Mouse (Mus musculus): ENCODE results near the gene Cadm3.

The Cadm3 gene

DNA sequence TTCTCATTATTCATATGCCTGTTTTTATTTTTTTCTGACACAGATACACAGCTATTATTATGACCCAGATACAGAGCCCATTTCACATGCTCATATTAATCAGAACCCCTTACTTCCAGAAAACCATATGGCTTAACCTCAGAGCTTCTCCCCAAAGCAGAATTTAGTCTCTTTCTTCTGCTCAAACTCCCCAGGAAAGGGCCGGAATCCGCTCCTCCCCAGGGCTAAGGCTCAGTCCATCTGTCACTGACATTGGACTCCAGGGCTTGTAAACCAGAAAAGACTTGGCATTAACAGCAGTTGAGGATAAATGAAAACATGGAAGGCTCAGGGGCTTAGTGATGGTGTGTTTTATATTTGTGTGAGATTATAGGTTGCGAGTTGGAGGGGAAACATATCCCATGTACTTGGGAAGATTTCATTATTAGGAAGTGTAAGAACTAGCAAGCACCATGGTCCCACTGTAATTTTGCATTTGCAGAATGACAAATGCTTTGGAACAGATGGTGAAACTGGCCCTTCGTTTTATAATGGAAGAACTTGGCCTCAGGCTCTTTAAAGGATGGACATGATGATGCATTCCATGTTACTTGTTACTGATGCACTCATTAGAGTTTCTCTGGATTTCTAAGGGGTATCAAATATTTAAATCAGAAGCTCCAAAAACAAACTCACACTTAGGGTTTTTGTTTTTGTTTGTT, 7.8 kb downstream of the Cadm3 start:
- DNase-seq (ENCODE audit: extremely low read depth, insufficient read length, low spot score), result no peak

DNA sequence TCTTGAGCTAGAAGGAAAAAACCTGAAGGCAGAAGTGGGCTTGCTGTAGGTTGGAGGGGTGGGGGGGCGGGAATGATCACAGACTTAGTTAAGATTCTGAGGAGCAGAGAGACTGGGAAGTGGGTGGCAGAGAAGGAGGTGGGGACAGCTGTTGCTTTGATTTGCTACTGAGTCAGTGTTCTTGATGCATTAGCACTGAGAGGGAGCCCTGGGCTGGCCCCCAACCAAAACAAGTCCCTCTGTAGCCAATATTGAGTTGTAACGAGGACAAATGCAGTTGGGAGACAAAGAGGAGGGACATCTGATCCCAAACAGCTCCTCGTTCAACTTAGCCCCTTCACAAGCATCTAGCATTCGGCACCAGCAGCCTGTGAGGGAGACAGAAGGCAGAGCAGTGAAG, 9.7 kb downstream of the Cadm3 start:
- DNase-seq (ENCODE audit: extremely low read depth, insufficient read length, low spot score), result no peak

DNA sequence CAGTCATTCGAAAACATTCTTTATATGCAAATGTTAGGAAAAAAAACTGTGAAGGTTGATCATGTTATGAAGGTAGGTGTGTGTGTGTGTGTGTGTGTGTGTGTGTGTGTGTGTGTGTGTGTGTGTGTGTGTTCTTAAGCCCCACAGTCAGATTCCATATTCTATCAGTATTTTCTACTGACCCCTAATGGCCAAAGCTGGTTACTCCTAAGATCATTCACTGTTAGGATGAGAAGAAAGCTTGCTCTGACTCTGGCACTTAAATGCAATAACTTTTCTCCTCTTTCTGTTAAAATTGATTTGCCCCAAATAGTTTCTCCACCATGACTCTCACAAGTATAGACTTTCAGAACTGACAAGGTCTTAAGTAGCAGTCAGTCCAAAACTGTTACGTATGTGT, 10.8 kb downstream of the Cadm3 start:
- no peak for DNase-seq (ENCODE audit: extremely low read depth, insufficient read length, low spot score)

DNA sequence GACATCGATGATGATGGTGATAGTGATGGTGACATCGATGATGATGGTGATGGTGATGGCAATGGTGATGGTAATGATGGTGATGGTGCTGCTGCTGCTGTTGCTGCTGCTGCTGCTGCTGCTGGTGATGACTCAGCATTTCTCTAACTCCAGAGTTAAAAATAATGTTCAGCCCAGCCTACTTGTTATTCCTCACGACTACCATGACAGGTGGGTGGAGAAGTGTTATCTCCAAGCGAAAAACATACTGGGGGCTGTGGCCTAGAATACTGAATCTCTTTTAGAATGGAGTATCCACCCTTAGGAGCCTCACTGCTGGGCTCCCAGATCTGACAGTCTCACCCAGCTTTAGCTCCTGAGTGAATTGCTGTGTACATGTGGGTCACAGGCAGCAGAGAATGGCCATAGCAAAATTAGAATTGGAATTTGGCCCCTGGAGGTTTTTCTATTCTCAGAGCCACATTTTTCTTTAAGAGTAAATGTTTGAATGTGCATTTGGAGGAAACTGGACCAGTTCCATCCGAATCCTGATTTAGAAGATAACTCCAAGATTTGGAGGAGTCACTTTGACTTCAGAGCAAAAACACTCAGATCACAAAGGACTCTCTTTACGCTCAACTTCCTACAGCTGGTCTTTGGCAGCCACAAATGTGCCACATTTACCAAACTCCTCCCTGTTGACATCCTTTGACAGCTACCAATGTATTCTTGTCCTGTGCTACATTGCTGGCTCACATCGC, 12.2 kb downstream of the Cadm3 start:
- DNase-seq (ENCODE audit: extremely low read depth, insufficient read length, low spot score), result no peak

DNA sequence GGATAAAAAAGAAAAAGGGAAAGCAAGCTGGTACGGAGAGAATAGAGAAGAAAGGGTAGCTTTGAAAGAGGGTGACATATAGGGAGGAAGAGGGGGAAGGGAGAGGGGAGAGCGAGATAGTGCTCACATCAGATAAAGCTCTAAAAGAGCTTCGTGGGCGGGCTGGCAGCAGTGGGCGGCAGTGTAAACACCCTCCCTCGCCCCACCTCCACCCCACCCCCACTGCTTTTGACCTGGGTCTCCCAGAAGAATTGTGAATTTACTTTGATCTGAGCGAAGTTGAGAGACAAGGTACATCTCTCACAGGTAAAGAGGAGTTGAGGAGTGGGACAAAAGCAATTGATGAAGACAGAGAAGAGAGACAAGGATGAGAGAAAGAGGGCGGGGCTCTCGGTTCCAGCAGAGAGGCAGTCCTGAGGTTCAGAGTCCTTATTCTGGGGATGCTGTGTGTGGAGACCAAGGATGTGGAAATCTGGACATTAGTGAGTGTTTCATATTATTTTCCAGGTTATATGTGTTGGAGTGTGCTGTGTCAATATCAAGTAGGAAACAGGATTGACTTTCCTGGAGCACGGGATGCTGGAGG, 17.0 kb downstream of the Cadm3 start, which contains the start of gene Aim2:
TSS of gene Aim2 (plus strand) at position 508 of the 586 bp plus-strand sequence.
- DNase-seq (ENCODE audit: extremely low read depth, insufficient read length, low spot score), result no peak

DNA sequence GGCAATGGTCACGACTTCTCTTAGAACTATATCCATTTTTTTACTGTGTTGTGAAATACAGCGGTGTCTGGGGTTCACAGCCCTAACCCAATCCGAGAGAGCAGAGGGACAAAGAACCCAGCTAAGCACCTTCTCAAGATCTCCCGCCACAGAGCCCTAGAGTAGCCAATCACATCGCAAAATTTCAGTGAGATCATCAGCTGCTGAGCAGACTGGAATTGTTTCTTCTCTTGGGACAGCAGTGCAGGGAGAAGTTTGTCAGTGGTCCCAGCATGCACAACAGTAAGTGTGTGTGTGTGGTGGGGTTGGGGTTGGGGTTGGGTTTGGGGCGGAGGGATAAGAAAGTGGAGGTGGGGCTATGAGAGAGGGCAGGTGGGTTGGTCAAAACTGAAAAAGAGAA, 17.5 kb downstream of the Cadm3 start:
- no peak for DNase-seq (ENCODE audit: extremely low read depth, insufficient read length, low spot score)

DNA sequence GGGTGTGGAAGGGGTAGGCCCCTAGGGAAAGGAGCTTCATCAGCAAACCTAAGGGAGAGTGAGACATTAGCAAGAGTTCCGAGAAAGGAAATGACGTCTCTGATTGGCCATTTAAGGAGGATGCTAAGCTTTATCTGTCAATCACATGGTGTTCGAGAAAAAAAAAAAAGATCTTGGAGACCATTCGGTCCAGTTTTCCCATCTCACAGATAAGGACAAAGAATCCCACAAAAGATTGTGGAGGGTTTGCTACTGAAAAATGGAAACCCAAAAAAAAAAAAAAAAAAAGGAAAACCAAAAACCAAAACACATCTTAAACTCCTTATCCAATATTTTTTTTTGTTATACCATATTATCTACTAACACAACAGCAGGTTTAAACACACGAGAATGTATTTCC, 18.3 kb downstream of the Cadm3 start:
- no peak for DNase-seq (ENCODE audit: extremely low read depth, insufficient read length, low spot score)

DNA sequence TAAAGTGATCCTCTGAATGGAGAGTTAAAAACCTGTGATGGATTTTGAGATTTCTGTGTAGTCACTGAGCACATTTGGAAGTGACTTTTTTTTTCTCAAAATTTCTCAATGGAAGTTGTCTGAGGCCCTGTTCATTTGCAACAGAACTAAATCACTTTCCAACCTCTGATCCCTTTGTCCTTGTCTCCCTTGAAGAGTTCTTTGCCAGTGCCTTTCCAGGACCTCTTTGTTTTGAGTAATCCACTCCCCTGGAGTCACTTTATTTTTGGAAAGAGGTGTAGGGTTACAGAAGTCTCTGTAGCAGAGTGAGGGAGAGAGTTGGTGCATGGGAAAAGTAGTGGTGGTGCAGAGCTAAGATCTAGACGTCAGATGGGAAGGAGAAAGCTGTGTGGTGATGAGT, 19.0 kb downstream of the Cadm3 start:
- no peak for DNase-seq (ENCODE audit: extremely low read depth, insufficient read length, low spot score)

DNA sequence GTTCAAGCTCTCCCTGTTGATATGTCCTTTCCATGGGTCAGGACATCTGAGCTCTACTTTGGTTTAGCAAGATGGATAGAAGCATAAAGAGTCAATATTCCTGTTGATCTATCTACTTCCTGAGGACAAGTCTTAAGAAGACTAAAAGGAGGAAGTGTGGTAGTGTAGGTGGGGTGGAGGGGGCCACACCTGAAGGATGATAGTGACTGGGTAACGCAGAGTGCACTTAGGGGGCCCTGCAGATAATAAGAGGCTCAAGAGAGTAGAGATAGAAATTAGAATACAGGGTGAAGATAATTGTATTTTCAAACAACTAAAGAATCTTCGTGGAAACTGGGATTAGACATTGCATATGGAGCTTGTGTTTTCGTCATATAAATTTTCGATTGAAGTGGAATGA, 22.4 kb downstream of the Cadm3 start:
- DNase-seq (ENCODE audit: extremely low read depth, insufficient read length, low spot score), result no peak

DNA sequence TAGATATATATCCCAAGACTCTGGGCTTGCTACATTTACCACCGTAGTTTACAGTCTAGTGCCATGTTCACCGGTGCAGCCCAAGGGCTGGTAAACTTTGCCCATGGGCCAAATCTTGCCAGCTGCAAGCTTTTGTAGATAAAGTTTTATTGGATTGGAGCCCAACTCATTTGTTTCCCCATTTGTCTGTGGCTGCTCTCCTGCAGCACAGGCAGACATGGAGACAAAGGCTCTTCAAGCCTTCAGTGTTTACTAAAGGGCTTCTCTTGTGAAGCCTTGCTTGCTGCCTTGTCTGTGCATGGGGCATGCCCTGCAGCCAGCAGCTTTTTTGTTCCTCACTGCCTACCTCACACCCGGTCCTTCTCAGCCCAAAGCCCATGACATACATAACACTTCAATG, 23.6 kb downstream of the Cadm3 start:
- DNase-seq (ENCODE audit: extremely low read depth, insufficient read length, low spot score), result no peak

DNA sequence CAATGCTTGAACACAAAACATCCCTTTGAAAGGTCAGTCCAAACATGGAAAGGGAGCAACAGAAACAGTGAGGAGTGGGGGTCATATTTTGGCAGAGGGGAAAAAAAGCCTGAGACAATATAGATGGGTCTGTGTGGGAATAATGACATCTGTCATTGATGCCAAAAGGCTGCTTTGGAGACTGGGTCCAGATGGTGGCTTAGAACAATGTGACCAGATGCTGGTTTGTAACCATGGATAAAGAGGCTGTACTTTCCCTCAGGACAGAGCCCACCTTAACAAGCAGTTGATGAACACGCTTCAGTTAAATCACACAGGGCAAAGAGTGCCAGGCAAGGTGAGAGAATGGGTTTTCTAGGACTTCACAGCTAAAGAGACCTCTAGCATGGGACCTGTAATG, 25.1 kb downstream of the Cadm3 start:
- no peak for DNase-seq (ENCODE audit: extremely low read depth, insufficient read length, low spot score)

DNA sequence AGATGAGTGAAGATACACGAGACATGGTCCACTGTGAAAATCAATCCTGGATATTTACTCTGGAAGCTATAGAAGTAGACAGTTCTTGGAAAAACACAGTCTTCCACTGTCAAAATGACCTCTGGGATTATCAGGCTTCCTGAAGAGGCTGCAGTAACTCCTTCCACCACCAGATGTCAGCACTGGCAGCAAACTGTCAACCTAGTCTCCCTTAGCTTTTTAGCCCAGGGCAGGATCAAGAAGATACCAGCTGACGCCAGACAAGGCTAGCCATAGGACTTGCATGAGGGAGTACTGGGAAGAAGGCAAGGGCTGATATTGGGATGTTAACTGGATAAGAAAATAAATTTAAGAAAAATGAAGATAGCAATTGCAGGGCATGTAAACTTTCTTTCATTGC, 28.0 kb downstream of the Cadm3 start:
- DNase-seq (ENCODE audit: extremely low read depth, insufficient read length, low spot score), result no peak

DNA sequence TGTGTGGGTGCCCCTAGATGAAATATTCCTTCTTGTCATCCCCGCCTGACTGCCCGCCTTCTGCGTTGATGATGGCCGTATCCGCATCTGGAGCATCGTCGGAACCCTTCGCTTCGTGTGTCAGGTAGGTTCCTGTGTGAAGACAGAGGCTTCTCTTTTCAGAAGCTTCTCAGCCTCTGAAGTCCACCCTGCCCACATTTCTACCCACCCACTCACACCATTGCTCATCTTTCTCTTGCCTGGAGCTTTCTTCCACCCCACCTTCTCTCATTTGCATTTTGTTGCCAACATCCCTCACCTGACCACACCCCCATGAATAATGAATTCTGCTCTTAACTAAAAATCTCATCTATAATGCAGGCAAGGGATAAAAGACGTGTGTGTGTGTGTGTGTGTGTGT, 30.5 kb downstream of the Cadm3 start:
- DNase-seq (ENCODE audit: extremely low read depth, insufficient read length, low spot score), result no peak

DNA sequence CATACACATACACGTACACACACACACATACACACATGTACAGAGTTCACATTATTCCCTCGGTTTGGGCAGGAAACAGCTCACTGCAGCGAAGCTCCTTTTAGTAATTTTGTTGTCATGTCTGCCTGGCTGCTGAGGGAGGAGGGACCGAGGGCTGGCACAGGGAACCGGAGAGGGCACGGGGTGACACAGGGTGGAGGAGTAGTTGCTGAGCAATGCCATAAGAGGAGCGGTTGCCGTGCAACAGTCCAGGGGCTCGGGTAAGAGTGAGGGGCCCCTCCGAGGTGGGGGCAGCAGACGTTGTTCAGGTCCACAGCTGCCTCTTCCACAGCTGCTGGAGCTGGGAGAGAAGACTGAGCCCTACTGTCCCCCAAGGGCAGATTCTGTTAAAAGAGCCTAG, 31.6 kb downstream of the Cadm3 start:
- peak; percentile 10 for DNase-seq (ENCODE audit: extremely low read depth, insufficient read length, low spot score)

DNA sequence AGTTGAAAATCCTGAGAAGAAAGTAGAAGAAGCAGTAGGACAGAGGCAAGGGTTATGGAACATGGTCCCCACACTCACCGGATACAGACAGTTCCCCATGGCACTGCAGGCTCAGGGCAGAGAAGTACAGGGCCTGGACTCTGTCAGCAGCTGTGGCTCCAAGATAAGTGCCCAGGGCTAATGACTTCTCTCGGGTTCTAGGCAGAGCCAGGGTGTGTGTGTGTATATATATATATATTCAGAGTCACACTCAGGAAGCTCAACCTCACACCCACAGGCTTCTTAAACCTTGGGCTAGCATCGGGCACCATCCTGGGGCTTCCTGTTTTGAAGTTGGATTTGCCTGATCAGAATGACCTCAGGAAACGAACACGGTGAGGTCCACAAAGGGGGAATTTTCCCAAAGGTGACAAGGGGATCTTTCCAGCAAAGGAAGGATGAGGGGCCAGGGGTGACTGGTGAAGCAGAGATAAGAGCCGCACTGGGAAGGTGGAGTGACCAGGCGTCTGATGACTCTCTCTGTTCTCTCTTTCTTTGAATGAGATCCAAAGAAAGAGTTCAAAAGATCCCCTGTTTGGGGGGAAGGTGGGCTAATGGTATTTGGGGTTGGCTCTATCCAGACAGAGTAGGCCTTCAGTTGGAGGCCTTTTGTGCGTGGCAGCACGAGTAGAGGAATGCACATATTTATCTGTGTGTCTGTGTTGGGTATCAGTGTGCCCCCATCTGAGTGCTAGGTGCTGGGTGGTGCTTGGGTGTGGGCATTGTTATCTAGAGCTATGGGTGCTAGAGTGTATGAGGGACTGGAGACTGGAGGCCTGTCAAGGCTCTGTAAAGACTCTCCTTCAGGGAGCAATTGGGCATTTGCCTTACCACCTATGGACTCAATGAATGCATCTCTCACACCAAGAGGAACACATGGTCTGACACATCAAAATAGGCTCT, 33.9 kb downstream of the Cadm3 start, which contains the start of gene Ackr1:
TSS of gene Ackr1 (minus strand) at position 439 of the 942 bp plus-strand sequence.
- no peak for DNase-seq (ENCODE audit: extremely low read depth, insufficient read length, low spot score)

DNA sequence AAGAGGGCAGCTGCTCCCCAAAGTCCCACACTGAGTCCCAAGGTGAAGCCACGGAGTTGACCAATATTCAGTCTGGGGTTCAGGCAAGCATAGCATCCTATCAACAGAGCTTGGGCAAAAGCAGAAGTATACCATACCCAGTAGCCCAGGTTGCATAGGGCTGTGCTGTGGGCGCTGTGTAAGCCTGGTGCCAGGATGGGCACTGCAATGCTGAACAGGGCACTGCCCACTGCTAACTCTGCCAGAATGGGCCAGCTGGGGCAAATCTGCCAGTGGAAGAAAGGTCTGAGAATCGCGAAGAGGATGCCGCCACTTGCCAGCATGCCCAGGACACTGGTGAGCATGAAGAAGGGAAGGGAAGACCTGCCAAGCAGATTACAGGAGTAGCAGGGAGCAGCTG, 35.1 kb downstream of the Cadm3 start:
- no peak for DNase-seq (ENCODE audit: extremely low read depth, insufficient read length, low spot score)

DNA sequence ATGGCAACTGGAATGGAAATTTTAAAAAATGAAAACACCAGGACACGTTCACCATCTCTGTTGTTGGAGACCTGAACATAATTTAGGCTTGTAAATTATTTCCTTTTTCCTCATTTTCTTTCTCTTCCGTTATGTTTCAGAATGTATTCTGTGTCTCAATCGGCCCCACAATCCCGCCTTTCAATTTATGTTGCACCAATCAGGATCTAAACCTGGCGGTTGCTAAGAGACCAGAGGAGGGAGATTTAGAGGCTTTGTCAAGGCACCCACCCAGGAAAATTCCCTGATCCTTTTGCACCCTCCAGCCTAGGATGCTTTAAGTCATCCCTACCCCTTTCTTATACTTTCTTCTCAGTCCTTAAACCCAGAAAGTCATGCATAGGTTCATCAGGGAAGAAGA, 37.8 kb downstream of the Cadm3 start:
- no peak for DNase-seq (ENCODE audit: extremely low read depth, insufficient read length, low spot score)

DNA sequence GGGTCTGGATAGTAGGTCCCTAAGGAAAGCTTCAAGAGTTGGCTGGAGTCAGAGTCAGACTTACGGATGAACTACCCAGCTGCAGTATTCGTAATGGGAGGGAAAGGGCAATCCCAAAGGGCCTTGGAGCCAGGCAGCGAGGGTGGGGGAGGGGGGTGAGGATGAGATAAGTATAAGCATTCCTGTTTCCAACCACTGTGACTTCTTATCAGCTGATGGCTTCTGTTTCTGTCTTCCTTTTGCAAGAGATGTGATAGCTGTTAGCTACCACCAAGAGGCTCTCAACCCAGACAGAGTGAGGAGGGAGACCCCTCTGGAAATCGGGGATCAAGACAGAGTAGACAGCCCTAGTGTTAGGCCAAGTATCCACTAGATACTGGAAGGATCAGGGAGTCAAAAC, 38.3 kb downstream of the Cadm3 start:
- DNase-seq (ENCODE audit: extremely low read depth, insufficient read length, low spot score), result no peak

DNA sequence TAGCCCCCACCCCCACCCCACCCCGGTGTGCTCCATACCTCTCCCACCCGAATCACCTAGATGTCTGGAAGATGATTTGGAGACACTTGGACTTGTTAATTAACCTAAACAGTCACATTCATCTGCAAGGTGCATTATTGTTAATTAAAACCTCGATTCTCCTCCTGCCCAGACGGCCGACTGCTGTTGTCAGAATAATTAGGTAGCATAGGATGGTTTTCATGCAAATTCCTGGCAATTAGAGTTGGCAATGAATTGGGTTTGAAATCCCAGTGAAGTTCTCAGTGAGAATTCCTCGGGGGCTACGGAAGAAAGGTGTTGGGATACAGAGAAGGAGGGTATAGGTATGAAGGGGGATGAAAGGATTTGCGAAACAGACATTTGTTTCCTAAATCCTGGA, 39.0 kb downstream of the Cadm3 start:
- DNase-seq (ENCODE audit: extremely low read depth, insufficient read length, low spot score), result no peak

DNA sequence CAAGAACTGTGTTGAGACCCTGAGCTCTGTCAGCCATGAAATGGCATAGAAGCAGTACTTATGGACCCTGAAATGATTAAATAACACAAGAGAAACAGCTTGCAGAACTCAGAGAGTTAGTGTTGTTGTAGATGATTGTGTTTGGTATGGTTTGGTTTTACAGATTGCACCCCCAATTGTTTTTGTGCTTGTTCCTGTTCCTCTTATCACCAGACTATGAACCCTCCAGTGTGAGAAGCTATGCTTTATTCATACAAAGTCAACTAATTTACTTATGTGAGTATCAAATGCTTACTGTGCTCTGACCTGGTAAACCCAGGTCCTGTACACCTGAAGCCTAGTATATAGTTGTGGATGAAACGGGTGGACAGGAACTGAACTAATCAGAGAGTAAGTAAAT, 40.9 kb downstream of the Cadm3 start:
- no peak for DNase-seq (ENCODE audit: extremely low read depth, insufficient read length, low spot score)

DNA sequence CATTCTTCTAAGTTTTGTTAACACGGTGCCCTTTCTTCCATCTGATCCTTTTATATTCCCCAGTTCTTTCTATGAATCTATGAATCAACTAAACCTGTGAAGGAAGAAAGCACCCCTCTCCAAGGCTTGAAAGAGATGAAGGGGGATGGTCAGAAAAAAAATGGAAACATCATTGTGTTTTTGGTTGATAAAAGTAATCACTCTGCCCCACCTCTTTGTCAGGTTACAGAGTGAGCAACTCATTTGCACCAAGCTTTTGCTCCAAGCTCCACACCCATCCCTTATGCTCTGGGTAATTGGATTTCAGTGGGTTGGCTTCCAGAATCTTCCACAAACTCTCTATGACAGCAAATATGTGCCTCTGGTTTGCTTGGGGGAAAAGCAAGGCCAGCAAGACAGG, 42.1 kb downstream of the Cadm3 start:
- no peak for DNase-seq (ENCODE audit: extremely low read depth, insufficient read length, low spot score)

Measured in 3134 (cell line).